Mouse (Mus musculus): ENCODE data around the gene Rftn1. TPM values are rescaled to one million over a fixed set of nuclear protein-coding genes. Genes with fewer than 3 reads are reported as not detected.
A peak's percentile ranks its signal among the peaks of the same experiment; 100 is the strongest.

The Rftn1 gene
- total and polyA plus RNA-seq, 3 experiments = 52.5 to 80.6 (median 60.5) TPM

GRCm38 (mm10) chr17:50159816-50160215 lies 30.7 kb downstream of the Rftn1 start:
- Histone ChIP-seq H3K27ac (ENCODE audit: insufficient read depth, low read depth) (peak overlapping the region; percentile 100), H3K27me3 (replicated peaks) (no peaks in the 10 kb centered on the region), H3K4me2 (ENCODE audit: insufficient read depth, low read depth, poor library complexity, severe bottlenecking) (peak overlapping the region; percentile 48), H3K9ac (ENCODE audit: insufficient read depth, low read depth) (peak overlapping the region; percentile 89), H3K4me1 (ENCODE audit: control insufficient read depth in 1 of 2, insufficient read depth in 2 of 2) (peaks cover 49 to 96% of the 10 kb centered on the region in 2 experiments), H3K4me3 (replicated peaks in 1 of 3; ENCODE audit: low read depth in 2 of 3, low read length in 2 of 3, poor library complexity in 1 of 3) (peak overlapping the region in 2 of 3 experiments; percentile 1 to 35), H3K79me2 (replicated peaks; ENCODE audit: control insufficient read depth, extremely low read depth, insufficient read depth, poor library complexity, severe bottlenecking) (peaks cover 83% of the 10 kb centered on the region), H3K36me3 (replicated peaks in 1 of 2; ENCODE audit: control insufficient read depth in 1 of 2, insufficient read depth in 1 of 2, low read length in 1 of 2) (peaks cover 75 to 89% of the 10 kb centered on the region in 2 experiments), H3K9me3 (replicated peaks; ENCODE audit: low read length) (peaks cover 19% of the 10 kb centered on the region)
- in situ Hi-C loops (cut with MboI; ENCODE audit: low pct_ligation_motif_present, low pct_unique_long_range_greater_than_20kb, low sequenced_read_pairs) (no loop called here), dilution Hi-C loops (cut with MboI; ENCODE audit: extremely low pct_ligation_motif_present, extremely low pct_unique_long_range_greater_than_20kb, low sequenced_read_pairs) (no loop called here)
- no peak for DNase-seq (ENCODE audit: extremely low read depth)
- TF ChIP-seq TCF12 (IDR thresholded peaks at IDR 0.05; ENCODE audit: low read depth, low read length) (0 out of 2 replicates have a peak, but pooled peaks have one; percentile 18), KAT2A (IDR thresholded peaks at IDR 0.05; ENCODE audit: insufficient replicate concordance, low read length) (no peak), MYC (IDR thresholded peaks at IDR 0.05; ENCODE audit: low read depth, low read length) (no peak), POLR2AphosphoS2 (IDR thresholded peaks at IDR 0.05; ENCODE audit: low read depth, low read length) (peak; percentile 18; the same call in 1 of the 2 replicates), ETS1 (conservative IDR thresholded peaks at IDR 0.05; ENCODE audit: low read depth, low read length) (peak; percentile 9; the same call in 1 of the 2 replicates)

GRCm38 (mm10) chr17:50158565-50158964 lies 31.9 kb downstream of the Rftn1 start:
- H3K9ac ChIP-seq (ENCODE audit: insufficient read depth, low read depth) = peak overlapping the region; percentile 89
- no peak for DNase-seq (ENCODE audit: extremely low read depth)
- H3K27ac ChIP-seq (ENCODE audit: insufficient read depth, low read depth) = peak overlapping the region; percentile 100
- in situ Hi-C loops (cut with MboI; ENCODE audit: low pct_ligation_motif_present, low pct_unique_long_range_greater_than_20kb, low sequenced_read_pairs) = no loop called here
- peaks cover 65 to 79% of the 10 kb centered on the region in 2 experiments for H3K36me3 ChIP-seq (replicated peaks in 1 of 2; ENCODE audit: control insufficient read depth in 1 of 2, insufficient read depth in 1 of 2, low read length in 1 of 2)
- H3K4me1 ChIP-seq (ENCODE audit: control insufficient read depth in 1 of 2, insufficient read depth in 2 of 2) = peaks cover 49 to 86% of the 10 kb centered on the region in 2 experiments
- no peaks in the 10 kb centered on the region for H3K27me3 ChIP-seq (replicated peaks)
- H3K4me2 ChIP-seq (ENCODE audit: insufficient read depth, low read depth, poor library complexity, severe bottlenecking) = peak overlapping the region; percentile 48
- H3K4me3 ChIP-seq (replicated peaks in 1 of 3; ENCODE audit: low read depth in 2 of 3, low read length in 2 of 3, poor library complexity in 1 of 3) = peak overlapping the region in 2 of 3 experiments; percentile 31 to 35
- H3K9me3 ChIP-seq (replicated peaks; ENCODE audit: low read length) = peaks cover 21% of the 10 kb centered on the region
- dilution Hi-C loops (cut with MboI; ENCODE audit: extremely low pct_ligation_motif_present, extremely low pct_unique_long_range_greater_than_20kb, low sequenced_read_pairs) = no loop called here
- H3K79me2 ChIP-seq (replicated peaks; ENCODE audit: control insufficient read depth, extremely low read depth, insufficient read depth, poor library complexity, severe bottlenecking) = peaks cover 75% of the 10 kb centered on the region
- no peak for TF ChIP-seq USF1 (IDR thresholded peaks at IDR 0.05; ENCODE audit: low read depth, low read length)
- TF ChIP-seq JUN (IDR thresholded peaks at IDR 0.05; ENCODE audit: insufficient read depth, low read depth, low read length) = no peak
- TF ChIP-seq POLR2A (IDR thresholded peaks at IDR 0.05; ENCODE audit: low read depth, low read length) = peak; percentile 0; the same call in 1 of the 2 replicates
- no peak for TF ChIP-seq MAZ (IDR thresholded peaks at IDR 0.05; ENCODE audit: low read depth, low read length)
- 0 out of 2 replicates have a peak, but pooled peaks have one; percentile 14 for TF ChIP-seq TBP (conservative IDR thresholded peaks at IDR 0.05; ENCODE audit: low read depth, low read length)
- no peak for TF ChIP-seq ZMIZ1 (IDR thresholded peaks at IDR 0.05; ENCODE audit: low read depth, low read length)
- TF ChIP-seq BHLHE40 (IDR thresholded peaks at IDR 0.05; ENCODE audit: low read depth, low read length) = no peak
- no peak for TF ChIP-seq TCF12 (IDR thresholded peaks at IDR 0.05; ENCODE audit: low read depth, low read length)
- no peak for TF ChIP-seq MAFK (IDR thresholded peaks at IDR 0.05; ENCODE audit: insufficient replicate concordance, low read length)
- TF ChIP-seq USF2 (conservative IDR thresholded peaks at IDR 0.05; ENCODE audit: low read depth, low read length) = no peak
- no peak for TF ChIP-seq NELFE (IDR thresholded peaks at IDR 0.05; ENCODE audit: low read depth, low read length)
- no peak for TF ChIP-seq IRF4 (IDR thresholded peaks at IDR 0.05; ENCODE audit: low read depth, low read length)
- 0 out of 2 replicates have a peak, but pooled peaks have one; percentile 21 for TF ChIP-seq MEF2A (IDR thresholded peaks at IDR 0.05; ENCODE audit: borderline replicate concordance, low read depth, low read length)
- no peak for TF ChIP-seq ZC3H11A (IDR thresholded peaks at IDR 0.05; ENCODE audit: low read depth, low read length)
- TF ChIP-seq MYC (IDR thresholded peaks at IDR 0.05; ENCODE audit: low read depth, low read length) = no peak
- no peak for TF ChIP-seq ELF1 (IDR thresholded peaks at IDR 0.05; ENCODE audit: low read depth, low read length)
- no peak for TF ChIP-seq SMC3 (IDR thresholded peaks at IDR 0.05; ENCODE audit: low read depth, low read length)
- TF ChIP-seq GABPA (IDR thresholded peaks at IDR 0.05; ENCODE audit: insufficient replicate concordance, low read depth, low read length) = no peak
- TF ChIP-seq E2F4 (IDR thresholded peaks at IDR 0.05; ENCODE audit: insufficient replicate concordance, low read depth, low read length) = no peak
- no peak for TF ChIP-seq NRF1 (IDR thresholded peaks at IDR 0.05; ENCODE audit: low read depth, low read length)
- no peak for TF ChIP-seq KAT2A (IDR thresholded peaks at IDR 0.05; ENCODE audit: insufficient replicate concordance, low read length)
- no peak for TF ChIP-seq PAX5 (IDR thresholded peaks at IDR 0.05; ENCODE audit: low read length)
- TF ChIP-seq CHD2 (IDR thresholded peaks at IDR 0.05; ENCODE audit: low read length) = no peak
- 0 out of 2 replicates have a peak, but pooled peaks have one; percentile 47 for TF ChIP-seq MXI1 (IDR thresholded peaks at IDR 0.05; ENCODE audit: low read depth, low read length)
- TF ChIP-seq ETS1 (conservative IDR thresholded peaks at IDR 0.05; ENCODE audit: low read depth, low read length) = 0 out of 2 replicates have a peak, but pooled peaks have one; percentile 21
- TF ChIP-seq RCOR1 (conservative IDR thresholded peaks at IDR 0.05; ENCODE audit: low read depth, low read length) = no peak
- TF ChIP-seq CTCF (conservative IDR thresholded peaks at IDR 0.05 in 1 of 2, IDR thresholded peaks at IDR 0.05 in 1 of 2; ENCODE audit: low read depth in 2 of 2, low read length in 2 of 2) = no peak
- no peak; the same call in 1 of the 2 replicates for TF ChIP-seq CHD1 (IDR thresholded peaks at IDR 0.05; ENCODE audit: low read depth, low read length)
- TF ChIP-seq JUND (conservative IDR thresholded peaks at IDR 0.05; ENCODE audit: low read depth, low read length) = no peak
- 0 out of 2 replicates have a peak, but pooled peaks have one; percentile 45 for TF ChIP-seq SIN3A (IDR thresholded peaks at IDR 0.05; ENCODE audit: low read length)
- no peak for TF ChIP-seq RAD21 (IDR thresholded peaks at IDR 0.05; ENCODE audit: low read depth, low read length)
